Mouse (Mus musculus): ENCODE results near the gene Rnaseh2a.

DNA sequence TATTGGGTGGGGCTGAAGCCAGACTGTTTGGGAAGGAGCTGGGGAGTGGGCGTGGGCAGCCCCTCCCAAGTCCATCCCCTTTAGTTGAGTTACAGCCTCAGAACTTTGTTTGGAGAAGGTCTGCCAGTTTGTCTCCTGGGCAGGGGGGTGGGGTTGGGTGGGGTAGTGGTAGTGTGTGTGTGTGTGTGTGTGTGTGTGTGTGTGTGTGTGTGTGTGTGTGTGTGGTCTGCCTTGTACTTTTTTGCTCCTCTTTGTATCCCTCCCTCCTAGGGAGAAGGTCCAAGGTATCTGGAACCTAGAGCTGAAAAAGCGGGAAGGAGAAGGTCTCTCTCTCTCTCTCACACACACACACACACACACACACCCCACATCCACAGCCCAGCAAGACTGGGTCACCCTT, 44.9 kb upstream of the Rnaseh2a start, which contains the start of gene Best2:
- TF ChIP-seq SMC3 (IDR thresholded peaks at IDR 0.05; ENCODE audit: low read depth, low read length) (no peak), POLR2A (IDR thresholded peaks at IDR 0.05; ENCODE audit: control insufficient read depth in 1 of 2, insufficient read depth in 1 of 2, low read depth in 1 of 2, low read length in 2 of 2, poor library complexity in 1 of 2) (no peak), CHD2 (IDR thresholded peaks at IDR 0.05; ENCODE audit: low read length) (no peak), ZKSCAN1 (IDR thresholded peaks at IDR 0.05; ENCODE audit: low read depth, low read length) (no peak), HCFC1 (IDR thresholded peaks at IDR 0.05; ENCODE audit: low read depth, low read length) (no peak), MYC (IDR thresholded peaks at IDR 0.05; ENCODE audit: low read depth, low read length) (no peak), MAX (IDR thresholded peaks at IDR 0.05; ENCODE audit: low read length) (no peak), CTCF (IDR thresholded peaks at IDR 0.05 in 2 of 3, conservative IDR thresholded peaks at IDR 0.05 in 1 of 3; ENCODE audit: control insufficient read depth in 1 of 3, insufficient read depth in 1 of 3, low read depth in 2 of 3, low read length in 3 of 3, poor library complexity in 1 of 3, severe bottlenecking in 1 of 3) (no peak), TCF12 (IDR thresholded peaks at IDR 0.05; ENCODE audit: low read depth, low read length) (no peak), MYB (IDR thresholded peaks at IDR 0.05; ENCODE audit: low read depth, low read length) (no peak), NRF1 (IDR thresholded peaks at IDR 0.05; ENCODE audit: insufficient read depth, low read depth, low read length, poor library complexity, severe bottlenecking) (no peak)

Measured in MEL (cell line).